Mouse (Mus musculus) heart, postnatal 0 days (tissue): ENCODE measurements around the gene Adora2a.

ENCODE experiments used
- CTCF ChIP-seq: IDR thresholded peaks from 2 replicates; pipeline ENCODE4 v1.5.1; 2016; ENCODE audit warnings: antibody characterized with exemption, control low read depth, low read depth
- EP300 ChIP-seq: IDR thresholded peaks from 2 replicates; pipeline ENCODE4 v1.6.1; 2016; ENCODE audit warnings: antibody characterized with exemption, low read depth

DNA sequence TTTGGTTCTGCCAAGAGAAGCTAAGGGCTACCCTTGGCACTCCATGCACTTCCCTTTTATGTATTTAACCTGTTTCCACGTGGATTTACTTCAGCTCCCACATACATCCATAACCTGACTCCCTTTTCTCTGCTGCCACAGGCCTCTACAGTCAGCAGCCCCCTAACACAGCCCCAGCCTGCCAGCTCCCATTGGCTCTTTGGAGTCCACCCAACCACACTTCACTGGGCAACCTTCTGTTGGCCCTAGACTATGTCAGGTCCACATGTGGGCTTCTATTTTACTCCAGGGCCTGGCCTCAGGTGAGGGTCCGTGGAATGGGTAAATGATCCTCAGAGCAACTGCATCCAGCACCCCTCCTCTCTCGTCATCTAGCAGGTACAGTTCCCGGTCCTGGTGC lies 14.1 kb upstream of the Adora2a start:
- TF ChIP-seq EP300 (no peak), CTCF (no peak)
